Mouse (Mus musculus) mature B cell (primary cell): ENCODE measurements around the gene Ssbp4.

Experiments
- in situ Hi-C: fragments of 300-500 bp; cut with MboI; formaldehyde crosslinking; loops from 2 replicates; pipeline ENCODE4 v1.14.3; 2019

The Ssbp4 gene

DNA sequence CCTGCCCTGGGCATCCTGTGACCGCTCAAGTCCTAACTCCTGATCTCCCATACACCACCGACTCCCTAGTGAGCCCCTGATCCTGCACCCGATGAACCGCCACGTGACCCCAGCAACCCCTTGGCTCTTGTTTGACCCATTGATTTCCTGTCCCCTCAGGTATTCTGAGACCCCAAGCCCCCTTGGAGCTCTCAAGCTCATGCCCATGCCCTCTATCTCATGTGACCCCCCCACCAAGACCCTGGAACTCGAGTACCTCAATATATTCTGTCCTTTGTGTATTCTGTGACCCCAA, 1.1 kb downstream of the Ssbp4 start:
- in situ Hi-C loops, result no loop called here

DNA sequence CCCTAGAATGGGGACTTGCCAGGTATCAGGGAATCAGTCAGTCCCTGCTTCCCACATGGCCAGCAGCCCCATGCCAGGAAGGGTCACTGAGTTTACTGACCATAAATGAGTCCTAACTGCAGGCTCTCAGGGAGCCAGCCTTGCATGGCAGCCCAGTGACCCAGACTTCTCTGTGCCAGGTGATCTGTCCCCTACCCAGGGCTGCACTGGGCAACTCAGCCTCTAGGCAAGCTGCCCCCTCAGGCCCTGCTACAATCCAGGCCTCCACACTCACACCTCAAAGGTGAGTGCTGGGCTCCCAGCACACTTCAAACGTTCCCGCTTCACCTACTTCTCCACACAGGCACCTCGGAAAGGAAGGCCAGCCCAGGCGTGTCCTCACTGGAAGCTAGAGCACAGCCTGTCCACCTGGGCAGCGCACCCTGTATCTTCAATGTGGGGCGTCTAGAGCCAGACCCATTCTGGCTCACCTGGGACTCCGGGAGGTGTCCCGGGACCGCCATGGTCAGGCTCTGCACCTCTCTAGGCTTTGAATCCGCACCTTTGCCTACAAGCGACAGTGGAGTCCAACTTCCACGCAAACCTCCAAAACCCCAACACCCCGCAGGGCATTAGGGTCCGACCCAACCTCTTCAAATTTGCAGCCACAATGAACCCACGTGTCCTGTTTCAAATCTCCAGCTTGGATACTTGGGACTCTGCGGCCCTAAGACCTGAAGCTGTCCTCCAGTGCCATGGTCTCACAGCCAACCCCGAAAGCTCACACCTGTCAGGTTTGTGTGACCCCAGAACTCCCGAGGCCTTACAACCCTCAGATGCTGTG, 1.7 kb downstream of the Ssbp4 start:
- in situ Hi-C loops, result no loop called here

- in situ Hi-C loops, result no loop called here
Observed at GRCm38 (mm10) chr8:70605871-70606779, 2.5 kb downstream of the Ssbp4 start.

GRCm38 (mm10) chr8:70604558-70604957, 4.1 kb downstream of the Ssbp4 start:
- in situ Hi-C loops, result no loop called here

- in situ Hi-C loops, result no loop called here
Observed at GRCm38 (mm10) chr8:70602139-70602811, 6.4 kb downstream of the Ssbp4 start.

DNA sequence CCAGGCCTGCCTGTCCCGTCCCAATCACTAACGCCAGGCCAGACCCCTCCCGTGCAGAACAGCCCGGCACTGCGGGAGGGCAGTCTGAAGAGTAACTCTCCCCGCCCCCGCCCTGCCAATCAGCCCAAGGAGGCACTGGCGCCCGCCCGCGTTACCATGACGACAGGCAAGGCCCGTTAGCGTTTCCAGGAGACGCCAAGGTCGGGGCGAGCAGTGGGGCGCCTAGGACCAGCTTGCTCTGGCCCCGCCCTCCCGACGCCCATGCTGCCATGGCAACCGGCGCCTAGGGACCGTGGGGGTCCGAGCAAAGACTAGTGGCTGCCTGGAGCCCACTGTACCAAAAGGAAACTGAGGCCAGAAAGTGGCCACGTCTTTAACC, 7.4 kb downstream of the Ssbp4 start:
- in situ Hi-C loops, result no loop called here

DNA sequence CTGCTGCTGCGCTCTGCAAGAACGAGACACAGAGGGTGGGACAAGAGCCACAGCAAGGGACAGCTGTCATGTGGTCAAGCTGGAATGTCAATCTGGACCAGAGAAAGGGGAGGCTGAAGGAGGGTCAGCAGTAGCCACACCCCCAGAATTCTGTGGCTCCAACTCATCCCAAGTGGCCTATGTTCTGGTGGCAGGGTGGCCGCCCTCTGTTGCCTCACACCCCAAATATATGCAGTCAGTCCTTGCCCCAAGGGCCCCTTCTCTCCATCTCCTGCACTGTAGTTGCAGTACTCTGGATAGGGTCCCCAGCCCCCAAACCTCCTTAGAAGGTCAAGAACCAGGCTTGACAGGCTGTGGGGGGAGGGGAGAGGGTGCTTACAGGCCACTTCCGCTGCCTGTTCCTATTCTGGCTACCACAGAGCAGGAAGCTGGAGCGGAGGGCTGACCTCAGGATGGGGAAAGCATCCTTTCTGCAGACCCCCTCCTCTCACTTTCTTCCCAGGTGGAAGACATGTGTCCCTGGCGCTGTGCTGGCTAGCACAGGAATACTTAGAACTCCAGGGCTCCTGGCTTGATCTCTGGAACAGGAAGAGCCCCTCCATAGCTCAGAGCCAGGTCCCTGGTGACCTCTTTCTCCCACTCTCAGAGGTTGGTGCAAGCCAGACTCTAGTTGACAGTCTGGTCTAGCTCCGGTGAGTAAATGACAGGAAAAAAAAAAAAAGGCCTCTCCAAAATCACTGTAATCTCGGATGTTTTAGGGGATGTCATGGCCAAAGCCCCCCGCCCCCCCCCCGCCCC, 8.0 kb downstream of the Ssbp4 start:
- in situ Hi-C loops, result no loop called here

DNA sequence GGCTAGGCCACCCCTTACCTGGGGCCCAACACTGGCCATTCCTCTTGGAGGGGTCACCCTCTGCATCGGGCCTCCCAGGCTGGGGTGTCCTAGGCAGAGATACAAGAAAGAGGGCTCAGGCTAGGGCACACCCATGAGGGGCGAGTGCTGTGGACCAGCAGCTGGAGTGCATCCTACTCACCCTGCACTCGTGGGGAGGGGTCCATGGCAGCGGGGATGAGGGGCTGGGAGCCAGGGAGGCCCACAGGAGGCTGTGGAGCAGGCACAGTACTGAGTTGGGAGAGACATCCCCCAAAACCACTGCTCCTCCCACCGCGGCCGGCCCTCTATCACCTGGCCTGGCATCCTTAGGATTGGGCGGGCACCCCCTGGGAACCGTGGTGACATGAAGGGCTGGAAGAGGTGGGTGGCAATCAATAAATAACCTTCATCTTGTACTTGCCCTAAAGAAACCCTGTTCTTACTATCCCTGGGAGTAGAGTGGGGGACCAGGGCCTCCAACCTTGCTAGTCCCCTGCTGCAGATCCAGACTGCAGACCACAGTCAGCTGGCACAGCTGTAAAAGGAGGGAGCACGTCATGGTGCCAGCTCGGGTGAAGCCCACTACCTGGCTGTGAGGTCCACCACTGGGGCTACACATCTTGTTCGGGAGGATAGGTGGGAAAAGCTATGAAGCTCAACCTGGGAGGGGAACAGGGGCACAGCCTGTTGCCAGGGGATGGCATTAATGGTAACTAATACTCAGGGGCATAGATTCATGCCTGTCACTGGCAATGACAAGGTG, 9.0 kb downstream of the Ssbp4 start:
- in situ Hi-C loops, result no loop called here

DNA sequence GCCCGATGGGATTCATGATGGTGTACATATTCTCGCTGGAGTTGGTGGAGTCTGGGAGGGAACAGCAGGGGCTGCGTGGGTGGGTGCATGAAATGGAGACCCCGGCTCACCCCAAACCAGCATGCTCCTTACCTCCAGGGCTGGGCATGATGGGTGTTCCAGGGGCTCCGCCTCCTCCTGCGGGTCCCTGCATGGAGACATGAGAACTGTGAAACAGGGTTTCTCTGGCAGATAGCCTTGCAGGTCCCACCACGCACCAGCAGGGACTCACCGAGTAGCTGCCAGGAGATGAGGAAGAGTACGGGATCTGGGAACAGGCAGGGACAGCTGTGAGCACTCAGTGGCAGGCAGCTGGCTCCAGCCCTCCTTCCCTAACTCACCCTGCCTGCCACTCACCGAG, 9.9 kb downstream of the Ssbp4 start:
- in situ Hi-C loops, result no loop called here

DNA sequence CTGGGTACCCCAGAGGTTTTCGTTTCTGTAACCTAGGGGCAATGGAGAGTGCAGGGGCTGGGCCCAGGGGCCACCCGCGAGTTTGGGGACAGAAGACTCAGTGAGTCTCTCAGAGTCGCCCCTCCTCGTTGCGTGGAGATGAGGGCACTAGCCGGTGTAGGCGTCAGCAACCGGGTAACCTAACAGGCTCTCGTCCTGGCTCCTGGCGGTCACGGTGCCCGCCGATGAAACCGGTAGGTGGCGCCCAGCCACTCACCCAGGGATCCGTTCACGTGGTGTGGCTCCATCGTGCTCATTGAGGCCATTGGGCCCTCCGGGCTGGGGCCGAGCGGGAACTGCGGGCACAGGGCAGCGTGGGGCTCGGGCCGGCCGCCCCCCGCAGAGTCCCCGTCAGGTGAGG, 10.4 kb downstream of the Ssbp4 start:
- in situ Hi-C loops, result no loop called here

DNA sequence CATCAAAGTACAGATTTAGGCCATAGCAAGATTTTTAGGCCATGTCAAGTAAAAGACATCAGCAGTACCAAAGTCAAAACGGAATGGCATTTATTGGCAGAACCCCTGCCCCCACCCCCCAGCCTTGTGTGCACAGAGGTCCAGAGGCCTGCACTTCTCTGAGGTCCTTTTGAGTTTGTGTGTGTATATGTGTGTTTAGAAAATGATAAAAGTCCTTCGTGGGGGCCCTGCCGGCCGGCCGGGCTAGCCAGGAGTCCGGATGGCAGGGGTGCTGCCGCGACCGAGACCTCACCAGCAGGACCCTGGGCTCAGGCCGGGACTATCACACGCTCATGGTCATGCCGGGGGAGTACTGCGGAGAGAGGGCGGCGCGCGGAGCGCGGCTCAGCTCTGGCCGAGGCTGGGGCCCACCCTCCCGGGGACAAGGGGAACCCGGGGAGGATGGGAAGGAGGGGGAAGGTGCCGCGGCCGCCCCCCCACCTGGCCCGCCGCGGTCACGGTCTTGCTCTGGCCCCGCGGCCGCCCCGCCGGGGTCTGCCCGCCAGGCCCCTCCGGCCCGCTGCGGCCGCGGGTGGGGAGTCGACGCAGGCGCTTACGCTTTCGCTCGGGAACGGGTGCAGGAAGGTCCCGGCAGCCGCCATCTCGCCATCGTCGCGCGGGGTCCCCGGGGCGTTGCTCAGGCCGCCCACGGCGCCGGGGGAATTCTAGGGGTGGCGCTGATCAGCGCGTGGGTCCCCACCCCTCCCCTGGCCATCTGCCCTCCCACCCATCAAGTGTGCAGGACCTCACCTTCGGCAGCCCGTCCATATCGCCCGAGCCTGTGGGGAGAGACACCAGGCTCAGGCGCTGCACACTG, 11.0 kb downstream of the Ssbp4 start:
- in situ Hi-C loops, result no loop called here

DNA sequence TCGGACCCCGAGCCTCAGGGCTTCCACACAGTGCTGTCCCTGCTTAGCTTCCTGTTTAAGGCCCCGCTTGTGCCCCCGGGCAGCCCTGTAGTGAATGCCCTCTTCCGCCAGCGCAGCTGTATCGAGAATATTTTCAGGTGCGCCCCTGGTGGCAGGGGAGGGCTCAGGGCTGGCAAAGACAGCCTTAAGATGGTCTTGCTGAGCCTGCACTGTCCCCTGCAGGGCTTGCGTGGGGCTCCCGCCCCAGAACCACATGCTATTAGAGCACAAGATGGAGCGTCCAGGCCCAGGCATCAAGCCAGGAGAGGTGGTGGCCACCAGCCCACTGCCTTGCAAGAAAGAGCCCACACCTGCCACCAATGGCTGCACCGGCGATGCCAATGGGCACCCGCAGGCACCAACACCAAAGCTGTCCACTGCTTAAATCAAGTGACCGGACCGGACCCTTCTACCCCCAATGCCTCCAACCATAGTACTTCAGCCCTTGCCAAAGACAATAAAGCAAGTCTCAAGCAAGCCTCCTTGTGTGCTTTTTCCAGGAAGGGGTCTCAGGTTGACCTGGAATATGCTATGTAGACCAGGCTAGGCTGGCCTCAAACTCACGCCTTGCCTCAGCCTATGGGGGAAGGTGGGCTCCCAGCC, 11.8 kb downstream of the Ssbp4 start:
- in situ Hi-C loops, result no loop called here

DNA sequence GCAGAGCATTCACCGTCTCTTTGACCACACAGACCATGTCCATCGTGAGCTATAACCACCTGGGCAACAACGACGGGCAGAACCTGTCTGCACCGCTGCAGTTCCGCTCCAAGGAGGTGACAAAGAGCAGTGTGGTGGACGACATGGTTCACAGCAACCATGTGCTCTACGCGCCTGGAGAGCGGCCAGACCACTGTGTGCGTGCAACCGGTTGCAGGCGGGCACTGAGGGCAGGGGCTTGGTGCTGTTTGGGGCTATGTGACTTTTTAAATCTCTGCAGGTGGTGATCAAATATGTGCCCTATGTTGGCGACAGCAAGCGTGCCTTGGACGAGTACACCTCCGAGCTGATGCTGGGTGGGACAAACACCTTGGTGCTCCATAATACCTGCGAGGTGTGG, 12.5 kb downstream of the Ssbp4 start:
- in situ Hi-C loops, result no loop called here

- in situ Hi-C loops, result no loop called here
Observed at GRCm38 (mm10) chr8:70595811-70596210, 12.9 kb downstream of the Ssbp4 start.

DNA sequence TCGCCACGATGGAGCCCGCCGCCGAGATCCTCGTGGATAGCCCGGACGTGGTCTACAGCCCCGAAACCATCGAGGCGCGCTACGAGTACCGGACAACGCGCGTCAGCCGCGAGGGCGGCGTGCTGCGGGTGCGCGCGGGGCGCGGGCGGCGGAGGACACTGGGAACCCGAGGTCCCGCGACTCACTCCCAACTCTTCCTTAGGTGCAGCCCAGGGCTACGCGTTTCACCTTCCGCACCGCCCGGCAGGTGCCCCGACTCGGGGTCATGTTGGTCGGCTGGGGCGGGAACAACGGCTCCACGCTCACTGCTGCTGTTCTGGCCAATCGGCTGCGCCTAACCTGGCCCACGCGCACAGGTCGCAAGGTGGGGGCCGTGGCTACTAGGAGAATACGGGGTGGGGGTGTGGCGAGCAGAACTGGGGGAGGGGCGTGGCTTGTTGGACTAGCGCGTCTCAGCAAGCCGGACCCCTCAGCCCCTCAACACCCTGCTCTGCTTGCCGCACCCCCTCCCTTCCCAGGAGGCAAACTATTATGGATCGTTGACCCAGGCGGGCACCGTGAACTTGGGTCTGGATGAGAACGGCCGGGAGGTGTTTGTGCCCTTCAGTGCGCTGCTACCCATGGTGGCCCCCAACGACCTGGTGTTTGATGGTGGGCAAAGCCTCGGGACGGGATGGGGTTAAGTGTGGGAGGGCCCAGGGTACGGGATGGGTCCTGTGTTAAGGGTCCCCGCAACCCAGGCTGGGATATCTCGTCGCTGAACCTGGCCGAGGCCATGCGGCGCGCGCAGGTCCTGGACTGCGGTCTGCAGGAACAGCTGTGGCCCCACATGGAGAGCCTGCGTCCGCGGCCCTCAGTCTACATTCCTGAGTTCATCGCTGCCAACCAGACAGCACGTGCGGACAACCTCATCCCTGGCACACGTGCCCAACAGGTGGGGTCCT, 13.8 kb downstream of the Ssbp4 start:
- in situ Hi-C loops, result no loop called here

DNA sequence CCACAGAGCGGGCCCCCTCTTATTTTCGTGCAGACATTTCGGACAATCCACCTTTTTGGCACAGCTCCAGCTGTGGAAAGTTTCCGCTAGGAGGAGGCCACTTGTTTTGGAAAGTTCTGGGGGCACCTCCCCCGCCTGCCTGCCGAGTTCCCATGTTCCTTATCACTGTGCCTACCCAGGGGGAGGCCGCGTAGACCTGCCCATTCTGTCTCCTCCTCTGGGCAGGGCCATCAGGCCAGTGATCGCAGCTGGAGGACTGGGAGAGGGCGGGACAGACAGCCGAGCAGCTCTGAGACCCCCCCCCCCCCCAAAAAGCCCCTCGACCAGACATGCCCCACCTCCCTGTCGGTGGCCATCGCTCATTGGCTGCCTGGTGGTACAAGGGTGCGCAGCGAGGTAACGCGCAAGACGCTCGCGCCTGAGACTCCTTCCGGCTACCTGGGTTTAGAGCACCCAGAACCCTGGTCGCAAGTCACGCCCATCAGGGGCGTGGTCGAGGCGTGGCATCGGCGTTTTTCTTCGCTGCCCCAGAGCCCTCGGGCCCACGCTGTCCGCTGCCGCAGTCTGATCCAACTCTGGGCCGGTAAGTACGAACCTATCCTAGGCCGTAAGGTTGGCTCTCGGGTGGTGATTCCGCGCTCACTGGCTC, 14.6 kb downstream of the Ssbp4 start, which contains the start of gene Isyna1:
TSS of gene Isyna1 (plus strand) at position 413 of the 649 bp plus-strand sequence.
- in situ Hi-C loops, result no loop called here

GRCm38 (mm10) chr8:70593173-70593572, 15.5 kb downstream of the Ssbp4 start:
- in situ Hi-C loops, result no loop called here

GRCm38 (mm10) chr8:70591569-70591968, 17.1 kb downstream of the Ssbp4 start:
- in situ Hi-C loops, result no loop called here
